Mouse (Mus musculus) erythroblast, embryonic 14.5 days (primary cell): ENCODE results near the gene Wdr60.

Experiments
- GATA1 ChIP-seq: IDR thresholded peaks from 2 replicates; pipeline ENCODE4 v1.6.1; 2012; ENCODE audit warnings: low read length, inconsistent platforms, mixed read lengths
- TAL1 ChIP-seq: IDR thresholded peaks from 3 replicates; pipeline ENCODE4 v1.6.1; 2012; ENCODE audit warnings: low read length, inconsistent platforms, mixed read lengths

DNA sequence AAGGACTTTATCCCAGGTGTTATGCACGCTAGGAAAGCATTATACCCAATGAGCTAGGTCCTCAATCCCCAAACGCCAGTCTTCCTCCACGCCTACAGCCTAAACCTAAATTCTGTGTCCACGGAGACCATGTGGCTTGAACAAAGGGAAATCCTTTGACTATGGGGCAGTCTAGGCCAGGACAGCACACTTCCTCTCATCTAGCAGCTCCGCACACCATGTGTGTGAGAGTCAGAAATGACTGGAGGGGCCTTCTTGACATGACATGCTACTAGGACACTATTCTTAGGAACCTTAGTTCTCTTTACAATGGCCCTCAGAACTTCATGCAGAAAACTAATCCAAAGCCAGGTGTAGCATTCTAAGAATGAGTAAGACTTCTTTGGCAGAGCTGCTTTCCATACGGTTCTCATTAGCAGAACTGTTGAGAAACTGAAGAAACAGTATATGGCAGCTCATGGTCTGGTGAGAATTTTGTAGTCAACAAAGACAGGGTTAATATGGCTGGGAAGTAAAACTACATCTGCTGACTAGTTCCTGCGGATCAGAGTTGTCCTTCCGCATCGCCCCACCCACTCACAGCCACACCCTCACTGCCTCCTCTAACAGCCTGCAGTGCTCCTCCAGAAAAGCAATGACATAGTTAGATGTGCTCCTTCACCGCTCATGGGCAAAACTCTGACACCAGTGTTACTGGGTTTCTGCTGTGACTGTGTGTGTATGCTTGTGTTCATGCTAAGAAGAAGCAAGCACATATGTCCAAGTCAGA lies 36.3 kb downstream of the Wdr60 start:
- TF ChIP-seq GATA1 (no peak), TAL1 (no peak)
